Mouse (Mus musculus) myocyte (in vitro differentiated cells): ENCODE measurements around the gene Hspa1l.

Experiments used
- MAX ChIP-seq: IDR thresholded peaks from one replicate; pipeline ENCODE4 v1.6.1; 2011; ENCODE audit warnings: low read depth, mild to moderate bottlenecking, control low read depth
- POLR2A ChIP-seq: IDR thresholded peaks from one replicate; pipeline ENCODE4 v1.6.1; 2011; ENCODE audit warnings: low read depth, mild to moderate bottlenecking, control low read depth, moderate library complexity; ENCODE audit not compliant: insufficient read length
- REST ChIP-seq: IDR thresholded peaks from one replicate; pipeline ENCODE4 v1.6.1; 2011; ENCODE audit warnings: mild to moderate bottlenecking, control low read depth, moderate library complexity; ENCODE audit not compliant: insufficient read depth, insufficient read length
- SRF ChIP-seq: IDR thresholded peaks from one replicate; pipeline ENCODE4 v1.6.1; 2011; ENCODE audit warnings: low read depth; ENCODE audit not compliant: control insufficient read depth, insufficient read length
- TCF12 ChIP-seq: IDR thresholded peaks from one replicate; pipeline ENCODE4 v1.6.1; 2011; ENCODE audit warnings: mild to moderate bottlenecking, control low read depth; ENCODE audit not compliant: poor library complexity, insufficient read depth, severe bottlenecking

GRCm38 (mm10) chr17:34946486-34947140 lies 25.9 kb upstream of the Hspa1l start:
- TF ChIP-seq POLR2A = no peak
- no peak for TF ChIP-seq MAX
- no peak for TF ChIP-seq TCF12
- TF ChIP-seq REST = no peak
- TF ChIP-seq SRF = no peak
